Mouse (Mus musculus) midbrain, embryonic 11.5 days (tissue): ENCODE results near the gene Tomm40l. TPM values are rescaled to one million over a fixed set of nuclear protein-coding genes. Genes with fewer than 3 reads are reported as not detected.

Source experiments
- ATAC-seq: fragments of 200-750 bp; cut with Nextera tagmentation; 2 replicates; pipeline ENCODE4 v1.8.0; 2017; ENCODE audit warnings: moderate TSS enrichment, moderate library complexity; ENCODE audit not compliant: low FRiP score
- DNase-seq: peaks from one replicate; pipeline ENCODE4 v3.0.0; 2015; ENCODE audit warnings: low spot score; ENCODE audit errors: missing footprints
- H3K27ac ChIP-seq: fragments of 300-500 bp; sonication (generic); 2 replicates; pipeline ENCODE4 v1.5.1; 2014; ENCODE audit warnings: low read depth, low read length
- H3K27me3 ChIP-seq: fragments of 300-500 bp; sonication (generic); 2 replicates; pipeline ENCODE4 v1.6.1; 2014; ENCODE audit warnings: mild to moderate bottlenecking, low read length, moderate library complexity, mixed read lengths; ENCODE audit not compliant: control insufficient read depth, insufficient read depth
- H3K36me3 ChIP-seq: fragments of 300-500 bp; sonication (generic); 2 replicates; pipeline ENCODE4 v1.6.1; 2014; ENCODE audit warnings: mild to moderate bottlenecking, low read length, moderate library complexity, mixed read lengths; ENCODE audit not compliant: control insufficient read depth, insufficient read depth
- H3K4me1 ChIP-seq: fragments of 300-500 bp; sonication (generic); 2 replicates; pipeline ENCODE4 v1.6.1; 2014; ENCODE audit warnings: low read length; ENCODE audit not compliant: control insufficient read depth, insufficient read depth
- H3K4me2 ChIP-seq: fragments of 300-500 bp; sonication (generic); 2 replicates; pipeline ENCODE4 v1.6.1; 2014; ENCODE audit warnings: mild to moderate bottlenecking, moderate library complexity
- H3K4me3 ChIP-seq: fragments of 300-500 bp; sonication (generic); 2 replicates; pipeline ENCODE4 v1.5.1; 2014; ENCODE audit warnings: low read depth, low read length
- H3K9ac ChIP-seq: fragments of 300-500 bp; sonication (generic); 2 replicates; pipeline ENCODE4 v1.6.1; 2014; ENCODE audit warnings: low read length
- H3K9me3 ChIP-seq: fragments of 300-500 bp; sonication (generic); 2 replicates; pipeline ENCODE4 v1.6.1; 2016; ENCODE audit warnings: low read length; ENCODE audit not compliant: control insufficient read depth
- WGBS: fragments of 180-500 bp; shearing (Covaris S2); extraction: QIAGEN DNeasy Blood & Tissue Kit; methylation state at CpG from one replicate; pipeline ENCODE4 v1.1.7; 2014; 5-methylcytosine and 5-hydroxymethylcytosine counted together
- polyA plus RNA-seq: library from polyadenylated mRNA; unstranded; fragments of >200 nt; fragmentation: Nextera tagmentation; extraction: Ambion mirVana; gene quantifications from 2 replicates; pipeline ENCODE4 v1.2.1, GENCODE M21; 2014

The Tomm40l gene
- polyA plus RNA-seq, 1 experiment from 2014 or later, result 24.0 TPM

- Histone ChIP-seq H3K27me3 (no peaks in the 10 kb centered on the region; the same call in 1 of the 2 replicates), H3K4me2 (no peak overlapping the region), H3K9ac (no peak overlapping the region), H3K36me3 (no peaks in the 10 kb centered on the region), H3K4me1 (no peaks in the 10 kb centered on the region), H3K4me3 (no peak overlapping the region), H3K9me3 (no peaks in the 10 kb centered on the region), H3K27ac (no peak overlapping the region)
- WGBS, result 79% methylated on average over 6 of the region's 6 CpGs
- no peak for ATAC-seq
- DNase-seq, result no peak
These were observed 16.4 kb downstream of the Tomm40l start for GRCm38 (mm10) chr1:171205704-171206493.

DNA sequence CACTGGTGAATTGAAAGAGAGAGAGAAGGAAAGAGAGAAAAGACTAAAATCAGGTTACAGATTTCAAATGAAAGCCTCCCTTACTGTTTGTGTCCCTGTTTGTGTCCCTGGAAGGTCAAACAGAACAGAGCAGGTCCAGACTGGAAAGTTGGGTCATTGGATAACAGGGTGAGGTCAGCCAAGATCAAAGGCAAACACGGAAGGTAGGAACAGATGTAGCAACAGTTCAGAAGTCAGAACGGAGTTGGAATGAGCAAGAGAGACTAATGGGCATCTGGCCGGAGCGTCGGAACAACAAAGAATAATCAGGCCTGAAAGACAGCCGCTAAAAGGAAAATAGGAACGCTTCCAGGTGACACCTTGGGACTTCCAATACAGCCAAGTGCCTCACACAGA lies 18.1 kb downstream of the Tomm40l start:
- ATAC-seq (no peak), DNase-seq (no peak)
- H3K36me3 ChIP-seq, result no peaks in the 10 kb centered on the region
- H3K27me3 ChIP-seq, result no peaks in the 10 kb centered on the region
- H3K27ac ChIP-seq, result no peak overlapping the region
- H3K9ac ChIP-seq, result no peak overlapping the region
- WGBS, result 78% methylated on average over 7 of the region's 7 CpGs
- no peak overlapping the region for H3K4me3 ChIP-seq
- H3K4me2 ChIP-seq, result no peak overlapping the region
- no peaks in the 10 kb centered on the region for H3K4me1 ChIP-seq
- H3K9me3 ChIP-seq, result no peaks in the 10 kb centered on the region

GRCm38 (mm10) chr1:171203471-171204248 lies 18.7 kb downstream of the Tomm40l start:
- no peak overlapping the region for H3K27ac ChIP-seq
- no peaks in the 10 kb centered on the region for H3K27me3 ChIP-seq
- no peak overlapping the region for H3K9ac ChIP-seq
- 61% methylated on average over 9 of the region's 11 CpGs for WGBS
- no peak for ATAC-seq
- no peaks in the 10 kb centered on the region for H3K4me1 ChIP-seq
- H3K4me3 ChIP-seq, result no peak overlapping the region
- H3K9me3 ChIP-seq, result no peaks in the 10 kb centered on the region
- H3K36me3 ChIP-seq, result no peaks in the 10 kb centered on the region
- no peak overlapping the region for H3K4me2 ChIP-seq
- DNase-seq, result no peak

GRCm38 (mm10) chr1:171200769-171201168 lies 21.5 kb downstream of the Tomm40l start:
- no peak for ATAC-seq
- Histone ChIP-seq H3K27me3 (peaks cover 5% of the 10 kb centered on the region; the same call in 1 of the 2 replicates), H3K4me3 (no peak overlapping the region), H3K36me3 (no peaks in the 10 kb centered on the region), H3K9ac (no peak overlapping the region), H3K4me1 (peaks cover 2% of the 10 kb centered on the region; the same call in 1 of the 2 replicates), H3K27ac (no peak overlapping the region), H3K9me3 (no peaks in the 10 kb centered on the region), H3K4me2 (no peak overlapping the region)
- DNase-seq, result peak; percentile 62
- 100% methylated on average over 1 of the region's 1 CpGs for WGBS

DNA sequence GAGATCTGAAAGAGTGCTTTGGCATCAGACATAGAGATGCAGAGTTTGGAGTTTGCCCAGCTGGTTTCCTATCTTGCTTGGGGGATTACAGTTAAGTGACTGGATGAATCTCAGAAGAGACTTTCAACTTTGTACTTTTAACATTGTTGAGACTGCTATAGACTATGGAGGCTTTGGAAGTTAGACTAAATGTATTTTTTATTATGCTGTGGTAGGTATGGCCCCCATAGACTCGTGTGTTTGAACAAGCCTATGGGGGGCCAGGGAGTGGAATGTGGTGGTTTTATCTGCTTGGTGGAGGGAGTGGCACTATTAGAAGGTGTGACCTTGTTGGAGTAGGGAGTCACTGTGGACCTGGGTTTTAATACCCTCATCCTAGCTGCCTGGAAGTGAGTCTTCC lies 22.8 kb downstream of the Tomm40l start:
- no peak overlapping the region for H3K4me3 ChIP-seq
- no peak for ATAC-seq
- H3K27me3 ChIP-seq, result peaks cover 14% of the 10 kb centered on the region; the same call in 1 of the 2 replicates
- peak; percentile 53 for DNase-seq
- no peaks in the 10 kb centered on the region for H3K36me3 ChIP-seq
- H3K4me2 ChIP-seq, result no peak overlapping the region
- peaks cover 2% of the 10 kb centered on the region; the same call in 1 of the 2 replicates for H3K4me1 ChIP-seq
- WGBS, result 72% methylated on average over 1 of the region's 1 CpGs
- H3K27ac ChIP-seq, result no peak overlapping the region
- H3K9me3 ChIP-seq, result no peaks in the 10 kb centered on the region
- H3K9ac ChIP-seq, result no peak overlapping the region

DNA sequence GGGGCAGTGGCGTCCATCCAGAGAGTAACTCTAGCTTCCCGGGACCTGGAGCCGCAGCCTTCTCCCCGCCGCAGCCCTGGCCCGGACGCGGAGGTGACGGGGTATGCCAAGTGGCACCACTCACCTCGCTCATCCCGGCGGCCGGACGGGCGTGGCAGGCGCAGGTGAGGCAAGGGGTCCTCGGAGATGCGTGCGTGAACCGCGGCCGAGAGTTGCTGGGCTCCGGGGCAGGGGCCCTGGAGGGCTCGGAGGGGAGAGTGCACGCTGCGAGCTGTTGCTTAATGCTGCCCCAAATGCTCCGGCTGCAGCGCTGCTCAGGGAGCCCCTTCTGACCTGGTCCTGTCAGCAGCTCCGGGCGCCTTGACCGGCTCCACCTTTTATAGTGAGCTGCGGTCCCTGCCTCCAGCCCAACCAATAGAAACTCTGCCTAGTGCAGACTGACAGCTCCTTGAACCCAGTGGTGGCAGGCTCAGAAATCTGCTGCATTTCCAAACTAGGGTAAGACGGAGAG lies 26.4 kb downstream of the Tomm40l start, which contains the start of gene Pcp4l1:
Pcp4l1 (minus strand) TSS at position 382 of the 511 bp plus-strand sequence.
- WGBS, result under 1% methylated on average over 33 of the region's 33 CpGs
- H3K4me2 ChIP-seq, result peak within 1 kb of the TSS; percentile 98
- H3K9ac ChIP-seq, result peak within 1 kb of the TSS; percentile 68
- H3K9me3 ChIP-seq, result no peaks in the 10 kb centered on the region
- peak within 1 kb of the TSS; percentile 64 for H3K4me3 ChIP-seq
- ATAC-seq (peak; percentile 82), DNase-seq (peak; percentile 95)
- no peaks in the 10 kb centered on the region for H3K36me3 ChIP-seq
- peaks cover 17% of the 10 kb centered on the region; the same call in 1 of the 2 replicates for H3K27me3 ChIP-seq
- peaks cover 18% of the 10 kb centered on the region for H3K4me1 ChIP-seq
- H3K27ac ChIP-seq, result no peak within 1 kb of the TSS

DNA sequence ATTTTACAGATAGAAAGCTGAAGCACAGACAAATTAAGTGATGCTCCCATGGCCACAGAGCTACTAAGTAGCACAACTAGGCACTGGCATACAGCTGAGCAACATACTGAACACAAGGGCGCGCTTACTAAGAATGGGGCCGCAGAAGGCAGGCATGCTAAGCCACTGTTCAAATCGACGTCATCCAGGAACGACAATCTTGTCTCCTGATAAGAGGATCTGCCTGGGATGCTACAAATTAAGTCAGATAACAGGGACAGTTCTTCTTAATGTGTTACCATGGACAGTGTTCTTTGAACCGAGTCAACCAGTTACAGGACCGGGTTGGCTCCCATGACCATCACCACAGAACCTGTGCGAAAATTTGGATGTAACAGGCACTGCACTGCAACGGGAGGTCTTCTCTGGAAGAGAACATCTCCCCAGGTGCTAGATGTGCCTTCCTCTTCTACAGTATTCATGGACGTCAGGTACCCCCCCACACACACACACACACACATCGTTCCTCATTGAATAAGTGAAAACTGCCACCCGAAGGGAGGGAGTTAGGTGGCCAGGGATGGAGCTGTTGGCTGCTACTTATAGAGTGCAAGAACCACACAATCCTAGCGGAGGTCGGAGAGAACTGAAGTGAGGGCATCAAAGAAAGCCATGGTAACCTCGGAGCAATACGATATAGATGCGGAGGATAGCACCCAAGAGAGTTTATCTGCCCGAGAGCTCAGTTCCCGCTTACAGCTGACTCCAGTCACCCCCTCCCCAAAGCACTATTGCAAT lies 27.1 kb downstream of the Tomm40l start:
- Histone ChIP-seq H3K9ac (peak overlapping the region; percentile 68), H3K36me3 (no peaks in the 10 kb centered on the region), H3K4me2 (peak overlapping the region; percentile 98), H3K27ac (no peak overlapping the region), H3K27me3 (peaks cover 17% of the 10 kb centered on the region; the same call in 1 of the 2 replicates), H3K4me3 (peak overlapping the region; percentile 64), H3K4me1 (peaks cover 18% of the 10 kb centered on the region), H3K9me3 (no peaks in the 10 kb centered on the region)
- WGBS, result 3% methylated on average over 20 of the region's 20 CpGs
- ATAC-seq (peak; percentile 23; the same call in 1 of the 2 replicates), DNase-seq (no peak)

DNA sequence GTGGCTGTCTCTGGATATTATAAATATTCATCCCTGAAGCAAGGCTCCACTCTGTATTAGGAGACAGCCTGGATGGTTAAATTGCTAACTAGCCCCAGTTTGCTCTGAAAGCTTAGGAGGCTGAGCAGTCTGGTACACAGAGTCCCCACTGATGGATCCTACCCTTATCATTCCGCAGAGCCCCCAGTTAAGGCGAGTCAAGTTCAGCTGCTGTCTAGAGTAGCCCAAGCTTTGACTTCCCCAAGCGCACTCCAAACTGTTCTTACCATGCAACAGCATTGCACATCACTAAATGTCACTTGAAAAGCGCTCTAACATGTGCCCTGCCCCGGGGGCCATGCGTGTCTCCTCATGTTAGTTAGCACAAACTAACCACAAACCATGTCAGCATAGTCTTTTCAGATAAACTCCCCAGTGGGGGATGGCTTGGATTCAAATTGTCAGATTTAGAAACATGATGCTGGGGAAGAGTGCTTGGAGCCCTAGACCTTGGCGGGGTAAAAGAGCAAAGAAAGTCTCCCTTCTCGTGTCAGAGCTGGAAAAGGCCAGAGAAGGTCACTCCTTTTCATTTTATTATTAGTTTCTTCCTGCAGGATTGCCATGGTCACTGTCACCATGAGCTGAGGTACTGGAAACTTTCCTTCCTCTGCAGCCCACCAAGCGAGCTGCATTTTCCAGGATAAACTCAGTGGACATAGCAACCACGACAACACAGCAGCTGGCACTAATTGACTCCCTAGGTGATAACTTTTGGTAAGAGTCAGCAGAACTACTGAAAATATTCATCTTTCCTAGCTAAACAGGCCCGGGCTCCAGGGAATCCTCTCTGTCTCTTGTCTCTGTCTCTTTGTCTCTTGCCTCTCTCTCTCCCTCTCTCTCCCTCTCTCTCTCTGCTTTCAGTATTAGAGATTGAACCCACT lies 28.1 kb downstream of the Tomm40l start:
- Histone ChIP-seq H3K4me1 (peaks cover 24% of the 10 kb centered on the region), H3K36me3 (no peaks in the 10 kb centered on the region), H3K4me3 (no peak overlapping the region), H3K27me3 (peaks cover 17% of the 10 kb centered on the region; the same call in 1 of the 2 replicates), H3K4me2 (peak overlapping the region; percentile 37), H3K9me3 (no peaks in the 10 kb centered on the region), H3K9ac (no peak overlapping the region; the same call in 1 of the 2 replicates), H3K27ac (peak overlapping the region; percentile 55; the same call in 1 of the 2 replicates)
- ATAC-seq, result no peak
- 22% methylated on average over 11 of the region's 11 CpGs for WGBS
- DNase-seq, result peak; percentile 94
